Mouse (Mus musculus) right cerebral cortex, postnatal 10 days (tissue): ENCODE data around the gene Gm13695.
"Not testable (repeated sequence)": the region's sequence is repeated elsewhere in the genome, so short reads cannot be mapped to it uniquely, and the experiment has no call there.

Experiments
- DNase-seq, 2 experiments: peaks; one replicate each; pipeline ENCODE4 v3.0.0; 2021; ENCODE audit warnings: low spot score in 2 of 2

The Gm13695 gene

GRCm38 (mm10) chr2:83967013-83967412 is at the start of gene Gm13695:
Gene Gm13695 (plus strand): TSS chr2:83967313.
- DNase-seq: not testable (repeated sequence)

- no peak for DNase-seq
These were observed 37.5 kb upstream of the Gm13695 start for GRCm38 (mm10) chr2:83929478-83930088.

DNA sequence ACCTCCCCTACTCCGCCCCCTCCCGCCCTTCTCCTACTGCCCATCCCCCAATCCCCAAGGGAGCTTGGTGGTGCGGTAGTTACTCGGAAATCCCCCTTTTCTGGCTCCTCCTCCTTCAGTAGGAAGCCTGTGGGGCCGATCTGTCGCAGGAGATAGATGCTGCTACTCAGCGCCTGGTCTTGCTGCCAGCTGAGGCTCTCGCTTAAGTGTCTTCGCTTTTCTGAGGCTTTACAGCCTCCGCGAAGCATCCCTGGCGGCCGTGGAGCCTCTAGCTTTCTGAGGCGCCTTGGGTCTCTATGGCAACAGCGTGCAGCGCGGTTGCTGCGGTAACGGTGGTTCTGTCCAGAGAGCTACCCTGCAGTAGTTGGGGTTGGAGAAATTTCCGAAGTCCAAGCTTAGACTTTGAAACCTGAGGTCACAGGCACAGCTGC is 26.2 kb upstream of the Gm13695 start, which contains the start of gene Zswim2:
TSS of gene Zswim2 (minus strand) at position 298 of the 431 bp plus-strand sequence.
- DNase-seq: peak; percentile 93 to 95

DNA sequence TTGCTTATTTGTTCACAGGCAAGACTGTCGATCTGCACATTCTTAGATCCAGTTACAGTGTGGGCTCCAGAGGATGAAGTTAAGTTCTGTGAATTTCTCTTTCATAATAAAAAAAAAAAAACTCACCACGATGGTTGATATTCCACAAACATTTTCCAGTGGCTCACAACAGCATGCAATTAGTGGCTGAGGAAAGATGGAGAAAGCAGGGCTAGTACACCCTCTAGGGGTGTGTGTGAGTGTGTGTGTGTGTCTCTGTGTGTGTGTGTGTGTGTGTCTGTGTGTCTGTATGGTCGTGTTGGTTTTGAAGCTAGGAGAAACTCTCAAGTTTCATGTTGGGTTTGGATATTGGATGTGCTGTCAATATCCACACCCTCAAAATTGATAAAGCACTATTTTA is 25.7 kb upstream of the Gm13695 start:
- no peak for DNase-seq

DNA sequence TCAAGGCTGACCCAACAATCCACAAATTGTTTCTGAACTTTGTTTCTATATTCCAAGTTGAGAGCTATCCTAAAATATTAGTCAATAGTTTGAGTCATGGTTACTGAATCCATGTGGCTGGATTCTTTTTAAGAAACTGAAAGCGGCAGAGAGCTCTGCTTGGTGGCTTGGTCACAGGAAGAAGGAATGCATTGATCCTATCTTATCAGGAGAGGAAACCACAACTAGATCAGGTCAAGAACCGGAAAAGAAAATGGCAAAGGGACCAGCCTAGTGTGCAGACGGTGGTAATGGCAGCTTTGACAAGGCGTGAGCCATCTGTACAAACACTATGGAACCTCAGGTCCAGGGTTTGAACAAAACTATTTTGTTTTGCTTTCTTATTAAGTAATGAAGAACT is 25.3 kb upstream of the Gm13695 start:
- no peak for DNase-seq

GRCm38 (mm10) chr2:83955393-83955792 is 11.7 kb upstream of the Gm13695 start, which contains the start of gene Gm13698:
Gene Gm13698 (plus strand): TSS chr2:83955693.
- not testable (repeated sequence) for DNase-seq

DNA sequence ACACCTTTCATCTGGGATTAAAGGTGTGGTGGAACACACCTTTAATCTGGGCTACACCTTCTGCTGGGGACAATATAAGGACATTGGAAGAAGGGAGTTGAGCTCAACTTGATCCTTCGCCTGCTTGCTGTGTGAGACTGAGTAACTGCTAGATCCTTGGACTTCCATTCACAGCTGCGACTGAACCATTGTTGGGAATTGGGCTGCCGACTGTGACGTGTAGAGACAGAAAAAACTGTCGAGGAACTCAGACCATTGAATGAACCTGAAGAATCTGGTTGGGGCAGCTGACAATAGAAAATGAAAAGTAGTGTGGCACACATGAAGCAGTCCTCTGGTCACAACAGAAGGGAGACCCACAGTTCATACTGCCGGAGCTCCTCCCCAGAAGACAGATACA is 5.9 kb upstream of the Gm13695 start, which contains the start of gene Gm13693:
TSS of gene Gm13693 (plus strand) at position 301 of the 400 bp plus-strand sequence.
- DNase-seq: not testable (repeated sequence)

GRCm38 (mm10) chr2:83972823-83973222 is 5.7 kb downstream of the Gm13695 start, which contains the start of gene Gm13696:
Gene Gm13696 (plus strand): TSS chr2:83973123.
- not testable (repeated sequence) for DNase-seq

DNA sequence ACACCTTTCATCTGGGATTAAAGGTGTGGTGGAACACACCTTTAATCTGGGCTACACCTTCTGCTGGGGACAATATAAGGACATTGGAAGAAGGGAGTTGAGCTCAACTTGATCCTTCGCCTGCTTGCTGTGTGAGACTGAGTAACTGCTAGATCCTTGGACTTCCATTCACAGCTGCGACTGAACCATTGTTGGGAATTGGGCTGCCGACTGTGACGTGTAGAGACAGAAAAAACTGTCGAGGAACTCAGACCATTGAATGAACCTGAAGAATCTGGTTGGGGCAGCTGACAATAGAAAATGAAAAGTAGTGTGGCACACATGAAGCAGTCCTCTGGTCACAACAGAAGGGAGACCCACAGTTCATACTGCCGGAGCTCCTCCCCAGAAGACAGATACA is 11.5 kb downstream of the Gm13695 start, which contains the start of gene Gm13694:
TSS of gene Gm13694 (plus strand) at position 301 of the 400 bp plus-strand sequence.
- DNase-seq: not testable (repeated sequence)

GRCm38 (mm10) chr2:83984443-83984842 is 17.3 kb downstream of the Gm13695 start, which contains the start of gene Gm13697:
Gene Gm13697 (plus strand): TSS chr2:83984743.
- DNase-seq: not testable (repeated sequence)

DNA sequence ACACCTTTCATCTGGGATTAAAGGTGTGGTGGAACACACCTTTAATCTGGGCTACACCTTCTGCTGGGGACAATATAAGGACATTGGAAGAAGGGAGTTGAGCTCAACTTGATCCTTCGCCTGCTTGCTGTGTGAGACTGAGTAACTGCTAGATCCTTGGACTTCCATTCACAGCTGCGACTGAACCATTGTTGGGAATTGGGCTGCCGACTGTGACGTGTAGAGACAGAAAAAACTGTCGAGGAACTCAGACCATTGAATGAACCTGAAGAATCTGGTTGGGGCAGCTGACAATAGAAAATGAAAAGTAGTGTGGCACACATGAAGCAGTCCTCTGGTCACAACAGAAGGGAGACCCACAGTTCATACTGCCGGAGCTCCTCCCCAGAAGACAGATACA is 23.1 kb downstream of the Gm13695 start, which contains the start of gene Gm13691:
TSS of gene Gm13691 (plus strand) at position 301 of the 400 bp plus-strand sequence.
- DNase-seq: not testable (repeated sequence)

DNA sequence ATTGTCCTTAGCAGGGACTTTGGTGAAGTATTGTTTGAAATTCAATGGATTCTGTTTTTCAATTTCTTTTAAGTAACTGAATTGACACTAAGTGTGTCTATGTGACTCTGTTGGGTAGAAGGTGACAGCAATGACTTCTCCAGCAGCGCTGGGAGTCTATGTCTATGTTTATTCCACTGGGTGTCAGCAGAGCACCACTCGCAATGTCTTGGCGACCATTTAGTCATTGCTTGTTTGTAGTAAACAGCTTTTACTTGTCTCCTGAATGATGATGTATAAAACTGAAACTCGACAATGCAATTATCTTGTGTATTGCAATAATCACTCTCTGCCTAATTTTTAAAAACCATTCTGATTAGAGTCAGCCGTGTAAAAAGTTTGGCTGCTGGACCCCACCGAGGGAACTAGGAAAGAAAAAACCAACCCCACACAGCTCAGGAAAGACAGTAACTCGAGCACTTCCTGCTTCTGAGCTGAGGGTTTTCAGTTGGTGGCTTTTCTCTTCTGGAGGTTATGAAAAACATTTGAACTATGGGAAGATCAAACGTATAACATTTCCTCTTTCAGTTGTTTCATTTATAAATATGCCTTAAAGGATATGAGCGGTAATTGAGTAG is 26.6 kb downstream of the Gm13695 start:
- not testable (repeated sequence) for DNase-seq

DNA sequence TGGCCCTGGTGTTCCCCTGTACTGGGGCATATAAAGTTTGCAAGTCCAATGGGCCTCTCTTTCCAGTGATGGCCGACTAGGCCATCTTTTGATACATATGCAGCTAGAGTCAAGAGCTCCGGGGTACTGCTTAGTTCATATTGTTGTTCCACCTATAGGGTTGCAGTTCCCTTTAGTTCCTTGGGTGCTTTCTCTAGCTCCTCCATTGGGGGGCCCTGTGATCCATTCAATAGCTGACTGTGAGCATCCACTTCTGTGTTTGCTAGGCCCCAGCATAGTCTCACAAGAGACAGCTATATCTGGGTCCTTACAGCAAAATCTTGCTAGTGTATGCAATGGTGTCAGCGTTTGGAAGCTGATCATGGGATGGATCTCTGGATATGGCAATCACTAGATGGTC is 27.4 kb downstream of the Gm13695 start:
- DNase-seq: not testable (repeated sequence)

GRCm38 (mm10) chr2:84008913-84009312 is 41.8 kb downstream of the Gm13695 start:
- peak in 1 of 2 experiments; percentile 23 for DNase-seq

DNA sequence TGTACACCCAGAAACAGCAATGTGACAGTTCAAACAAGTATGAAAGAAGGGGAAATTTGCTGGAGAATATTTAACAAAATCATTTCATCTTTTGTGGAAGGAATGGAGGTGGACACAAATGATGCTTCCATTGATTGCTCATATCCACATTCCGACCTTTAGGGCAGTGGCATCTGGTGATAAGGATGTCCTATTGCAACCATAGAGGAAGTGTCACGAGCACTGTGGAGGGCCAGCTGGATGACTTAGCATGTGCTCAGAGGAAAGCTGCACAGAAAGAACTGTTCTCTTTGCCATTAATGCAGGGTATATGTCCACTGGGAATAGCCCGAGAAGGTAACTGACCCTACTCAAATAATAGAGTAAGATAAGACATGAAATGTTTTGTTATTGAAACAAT is 42.7 kb downstream of the Gm13695 start:
- no peak for DNase-seq

- no peak for DNase-seq
These were observed 47.5 kb downstream of the Gm13695 start for GRCm38 (mm10) chr2:84014572-84014971.

DNA sequence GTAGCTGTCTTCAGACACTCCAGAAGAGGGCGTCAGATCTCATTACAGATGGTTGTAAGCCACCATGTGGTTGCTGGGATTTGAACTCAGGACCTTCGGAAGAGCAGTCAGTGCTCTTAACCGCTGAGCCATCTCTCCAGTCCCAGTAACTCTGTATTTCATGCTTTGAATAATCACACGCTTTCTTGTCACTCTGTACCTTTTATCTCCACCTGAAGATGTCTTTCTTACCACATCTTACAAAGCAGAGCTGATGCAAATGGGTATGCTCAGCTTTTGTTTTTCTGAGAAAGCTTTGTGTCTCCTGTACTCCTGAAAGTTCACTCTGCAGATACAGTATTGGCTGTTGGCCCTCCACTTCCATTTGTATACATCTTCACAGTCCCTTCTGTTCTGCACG is 49.2 kb downstream of the Gm13695 start:
- not testable (repeated sequence) for DNase-seq

GRCm38 (mm10) chr2:84018330-84018729 is 51.2 kb downstream of the Gm13695 start:
- no peak for DNase-seq
